Mouse (Mus musculus): ENCODE measurements around the gene Obp2b. TPM values are rescaled to one million over a fixed set of nuclear protein-coding genes. Genes with fewer than 3 reads are reported as not detected.

Obp2b gene
- polyA plus RNA-seq (2014; fragmentation: Illumina TruSeq; extraction: RNeasy Lipid Tissue Mini Kit (QIAGEN cat#74804); ENCODE audit: low read depth, low replicate concordance): not detected

GRCm38 (mm10) chr2:25736709-25737108 is at the start of gene Obp2b:
Gene Obp2b (plus strand): TSS chr2:25737009.

GRCm38 (mm10) chr2:25699743-25700142 is 37.1 kb upstream of the Obp2b start, which contains the start of gene Obp2a:
Gene Obp2a (plus strand): TSS chr2:25700043.

GRCm38 (mm10) chr2:25706643-25707481 is 29.9 kb upstream of the Obp2b start, which contains the start of gene Bmyc:
Gene Bmyc (plus strand): TSS chr2:25706739.

GRCm38 (mm10) chr2:25765269-25765668 is 28.5 kb downstream of the Obp2b start, which contains the start of gene Lcn3:
Gene Lcn3 (plus strand): TSS chr2:25765569.

GRCm38 (mm10) chr2:25776717-25777116 is 39.9 kb downstream of the Obp2b start, which contains the start of gene Lcn11:
Gene Lcn11 (plus strand): TSS chr2:25777017.

GRCm38 (mm10) chr2:25781957-25782356 is 45.1 kb downstream of the Obp2b start, which contains the start of gene Gm13539:
Gene Gm13539 (plus strand): TSS chr2:25782257.

Other genes with a start within 250 kb of the Obp2b start
- not detected for gene Lcn12, start 243.1 kb upstream of the Obp2b start, polyA plus RNA-seq (2014; fragmentation: Illumina TruSeq; extraction: RNeasy Lipid Tissue Mini Kit (QIAGEN cat#74804); ENCODE audit: low read depth, low replicate concordance)
- 1.3 TPM for gene Fbxw5, start 236.3 kb upstream of the Obp2b start, polyA plus RNA-seq (2014; fragmentation: Illumina TruSeq; extraction: RNeasy Lipid Tissue Mini Kit (QIAGEN cat#74804); ENCODE audit: low read depth, low replicate concordance)
- gene C8g, start 235.3 kb upstream of the Obp2b start, polyA plus RNA-seq (2014; fragmentation: Illumina TruSeq; extraction: RNeasy Lipid Tissue Mini Kit (QIAGEN cat#74804); ENCODE audit: low read depth, low replicate concordance): not detected
- gene Traf2, start 190.1 kb upstream of the Obp2b start, polyA plus RNA-seq (2014; fragmentation: Illumina TruSeq; extraction: RNeasy Lipid Tissue Mini Kit (QIAGEN cat#74804); ENCODE audit: low read depth, low replicate concordance): 1.6 TPM
- 3.3 TPM for gene Edf1, start 179.2 kb upstream of the Obp2b start, polyA plus RNA-seq (2014; fragmentation: Illumina TruSeq; extraction: RNeasy Lipid Tissue Mini Kit (QIAGEN cat#74804); ENCODE audit: low read depth, low replicate concordance)
- 1.6 TPM for gene Mamdc4, start 162.2 kb upstream of the Obp2b start, polyA plus RNA-seq (2014; fragmentation: Illumina TruSeq; extraction: RNeasy Lipid Tissue Mini Kit (QIAGEN cat#74804); ENCODE audit: low read depth, low replicate concordance)
- gene Phpt1, start 161.8 kb upstream of the Obp2b start, polyA plus RNA-seq (2014; fragmentation: Illumina TruSeq; extraction: RNeasy Lipid Tissue Mini Kit (QIAGEN cat#74804); ENCODE audit: low read depth, low replicate concordance): not detected
- not detected for gene Ajm1, start 155.3 kb upstream of the Obp2b start, polyA plus RNA-seq (2014; fragmentation: Illumina TruSeq; extraction: RNeasy Lipid Tissue Mini Kit (QIAGEN cat#74804); ENCODE audit: low read depth, low replicate concordance)
- 68.8 TPM for gene Rabl6, start 128.5 kb upstream of the Obp2b start, polyA plus RNA-seq (2014; fragmentation: Illumina TruSeq; extraction: RNeasy Lipid Tissue Mini Kit (QIAGEN cat#74804); ENCODE audit: low read depth, low replicate concordance)
- not detected for gene Ccdc183, start 119.3 kb upstream of the Obp2b start, polyA plus RNA-seq (2014; fragmentation: Illumina TruSeq; extraction: RNeasy Lipid Tissue Mini Kit (QIAGEN cat#74804); ENCODE audit: low read depth, low replicate concordance)
- gene Tmem141, start 115.0 kb upstream of the Obp2b start, polyA plus RNA-seq (2014; fragmentation: Illumina TruSeq; extraction: RNeasy Lipid Tissue Mini Kit (QIAGEN cat#74804); ENCODE audit: low read depth, low replicate concordance): 6.4 TPM
- 1.3 TPM for gene Fcna, start 109.0 kb upstream of the Obp2b start, polyA plus RNA-seq (2014; fragmentation: Illumina TruSeq; extraction: RNeasy Lipid Tissue Mini Kit (QIAGEN cat#74804); ENCODE audit: low read depth, low replicate concordance)
- gene Lcn8, start 83.9 kb upstream of the Obp2b start, polyA plus RNA-seq (2014; fragmentation: Illumina TruSeq; extraction: RNeasy Lipid Tissue Mini Kit (QIAGEN cat#74804); ENCODE audit: low read depth, low replicate concordance): not detected
- gene Lcn5, start 79.1 kb upstream of the Obp2b start, polyA plus RNA-seq (2014; fragmentation: Illumina TruSeq; extraction: RNeasy Lipid Tissue Mini Kit (QIAGEN cat#74804); ENCODE audit: low read depth, low replicate concordance): 1.3 TPM
- gene Lcn6, start 60.2 kb upstream of the Obp2b start, polyA plus RNA-seq (2014; fragmentation: Illumina TruSeq; extraction: RNeasy Lipid Tissue Mini Kit (QIAGEN cat#74804); ENCODE audit: low read depth, low replicate concordance): not detected
- gene Lcn10, start 54.3 kb upstream of the Obp2b start, polyA plus RNA-seq (2014; fragmentation: Illumina TruSeq; extraction: RNeasy Lipid Tissue Mini Kit (QIAGEN cat#74804); ENCODE audit: low read depth, low replicate concordance): not detected
- gene Obp2a, start 37.0 kb upstream of the Obp2b start, polyA plus RNA-seq (2014; fragmentation: Illumina TruSeq; extraction: RNeasy Lipid Tissue Mini Kit (QIAGEN cat#74804); ENCODE audit: low read depth, low replicate concordance): 3.4 TPM
- 15.5 TPM for gene Bmyc, start 30.3 kb upstream of the Obp2b start, polyA plus RNA-seq (2014; fragmentation: Illumina TruSeq; extraction: RNeasy Lipid Tissue Mini Kit (QIAGEN cat#74804); ENCODE audit: low read depth, low replicate concordance)
- not detected for gene Lcn3, start 28.6 kb downstream of the Obp2b start, polyA plus RNA-seq (2014; fragmentation: Illumina TruSeq; extraction: RNeasy Lipid Tissue Mini Kit (QIAGEN cat#74804); ENCODE audit: low read depth, low replicate concordance)
- not detected for gene Lcn11, start 40.0 kb downstream of the Obp2b start, polyA plus RNA-seq (2014; fragmentation: Illumina TruSeq; extraction: RNeasy Lipid Tissue Mini Kit (QIAGEN cat#74804); ENCODE audit: low read depth, low replicate concordance)
- not detected for gene Gm13539, start 45.2 kb downstream of the Obp2b start, polyA plus RNA-seq (2014; fragmentation: Illumina TruSeq; extraction: RNeasy Lipid Tissue Mini Kit (QIAGEN cat#74804); ENCODE audit: low read depth, low replicate concordance)
- not detected for gene Glt6d1, start 78.8 kb downstream of the Obp2b start, polyA plus RNA-seq (2014; fragmentation: Illumina TruSeq; extraction: RNeasy Lipid Tissue Mini Kit (QIAGEN cat#74804); ENCODE audit: low read depth, low replicate concordance)
- gene Lcn9, start 86.1 kb downstream of the Obp2b start, polyA plus RNA-seq (2014; fragmentation: Illumina TruSeq; extraction: RNeasy Lipid Tissue Mini Kit (QIAGEN cat#74804); ENCODE audit: low read depth, low replicate concordance): not detected
- not detected for gene Sohlh1, start 110.2 kb downstream of the Obp2b start, polyA plus RNA-seq (2014; fragmentation: Illumina TruSeq; extraction: RNeasy Lipid Tissue Mini Kit (QIAGEN cat#74804); ENCODE audit: low read depth, low replicate concordance)
- 0.41 TPM for gene Kcnt1, start 126.7 kb downstream of the Obp2b start, polyA plus RNA-seq (2014; fragmentation: Illumina TruSeq; extraction: RNeasy Lipid Tissue Mini Kit (QIAGEN cat#74804); ENCODE audit: low read depth, low replicate concordance)
- gene Camsap1, start 246.3 kb downstream of the Obp2b start, polyA plus RNA-seq (2014; fragmentation: Illumina TruSeq; extraction: RNeasy Lipid Tissue Mini Kit (QIAGEN cat#74804); ENCODE audit: low read depth, low replicate concordance): 33.2 TPM